Mouse (Mus musculus) midbrain, embryonic 13.5 days (tissue): ENCODE data around the gene Coro7. TPM values are rescaled to one million over a fixed set of nuclear protein-coding genes. Genes with fewer than 3 reads are reported as not detected.

Experiments used
- ATAC-seq: fragments of 200-750 bp; cut with Nextera tagmentation; 2 replicates; pipeline ENCODE4 v1.8.0; 2017; ENCODE audit warnings: mild to moderate bottlenecking, moderate TSS enrichment, moderate library complexity
- H3K27ac ChIP-seq: fragments of 300-500 bp; sonication (generic); 2 replicates; pipeline ENCODE4 v1.5.1; 2015; ENCODE audit warnings: inconsistent platforms, mild to moderate bottlenecking, moderate library complexity
- H3K27me3 ChIP-seq: fragments of 300-500 bp; sonication (generic); 2 replicates; pipeline ENCODE4 v1.6.1; 2015; ENCODE audit warnings: mild to moderate bottlenecking, inconsistent platforms
- H3K36me3 ChIP-seq: fragments of 300-500 bp; sonication (generic); 2 replicates; pipeline ENCODE4 v1.6.1; 2015; ENCODE audit warnings: mild to moderate bottlenecking, inconsistent platforms
- H3K4me1 ChIP-seq: fragments of 300-500 bp; sonication (generic); replicated peaks from 2 replicates; pipeline ENCODE4 v1.6.1; 2015; ENCODE audit warnings: inconsistent platforms
- H3K4me2 ChIP-seq: fragments of 300-500 bp; sonication (generic); replicated peaks from 2 replicates; pipeline ENCODE4 v1.6.1; 2015; ENCODE audit warnings: moderate library complexity, mild to moderate bottlenecking, inconsistent platforms
- H3K4me3 ChIP-seq: fragments of 300-500 bp; sonication (generic); replicated peaks from 2 replicates; pipeline ENCODE4 v1.5.1; 2015; ENCODE audit warnings: mild to moderate bottlenecking, inconsistent platforms
- H3K9ac ChIP-seq: fragments of 300-500 bp; sonication (generic); replicated peaks from 2 replicates; pipeline ENCODE4 v1.6.1; 2015; ENCODE audit warnings: mild to moderate bottlenecking, inconsistent platforms
- H3K9me3 ChIP-seq: fragments of 300-500 bp; sonication (generic); 2 replicates; pipeline ENCODE4 v1.6.1; 2016; ENCODE audit warnings: mild to moderate bottlenecking, inconsistent platforms
- WGBS: fragments of 180-500 bp; shearing (Covaris S2); methylation state at CpG from one replicate; pipeline ENCODE4 v1.1.7; 2015; 5-methylcytosine and 5-hydroxymethylcytosine counted together
- polyA plus RNA-seq: library from polyadenylated mRNA; unstranded; fragments of >200 nt; fragmentation: Nextera tagmentation; extraction: Ambion mirVana; gene quantifications from 2 replicates; pipeline ENCODE4 v1.2.1, GENCODE M21; 2015

Gene Coro7
- polyA plus RNA-seq, 1 experiment from 2014 or later = 26.5 TPM

DNA sequence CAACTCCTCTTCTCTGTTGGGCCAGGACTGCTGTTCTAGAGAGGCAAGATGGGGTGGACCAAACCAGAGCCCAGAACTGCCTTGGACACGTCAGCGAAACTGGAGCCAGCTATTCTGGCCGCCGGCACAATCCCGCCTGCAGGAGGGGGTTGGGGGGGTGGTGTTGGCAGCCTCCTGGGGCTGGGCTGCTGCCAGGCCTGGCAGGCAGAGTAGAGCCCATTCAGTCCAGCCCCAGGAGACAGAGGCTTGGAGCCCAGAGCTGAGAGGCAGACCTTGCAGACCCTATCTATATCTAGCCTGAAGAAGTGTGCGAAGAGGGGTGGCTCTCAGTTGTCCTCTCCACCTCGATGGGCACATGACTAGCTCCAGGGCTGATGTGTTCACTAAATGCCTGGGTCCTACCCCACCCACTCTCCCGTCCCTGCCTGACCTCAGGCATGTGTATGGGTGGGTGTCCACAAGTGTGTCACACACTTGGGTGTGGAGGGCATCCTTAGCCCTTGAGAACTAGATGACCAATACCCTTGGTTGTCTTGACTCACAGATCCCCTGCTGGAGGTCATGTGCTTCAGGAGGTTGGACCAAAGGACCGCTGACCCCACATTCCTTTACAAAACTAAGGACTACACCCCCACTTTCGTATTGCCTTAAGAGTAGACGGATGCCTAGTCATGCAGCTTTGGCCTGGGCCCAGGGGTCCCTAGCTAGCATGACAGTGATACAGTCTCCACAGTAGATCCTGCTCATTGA lies 35.7 kb downstream of the Coro7 start:
- Histone ChIP-seq H3K9ac (no peak overlapping the region), H3K36me3 (peaks cover 11% of the 10 kb centered on the region; the same call in 1 of the 2 replicates), H3K4me1 (peaks cover 50% of the 10 kb centered on the region), H3K27me3 (peaks cover 3% of the 10 kb centered on the region; the same call in 1 of the 2 replicates), H3K4me3 (no peak overlapping the region), H3K9me3 (no peaks in the 10 kb centered on the region), H3K27ac (no peak overlapping the region), H3K4me2 (no peak overlapping the region)
- WGBS = 74% methylated on average over 11 of the region's 11 CpGs
- ATAC-seq = peak; percentile 37

- Histone ChIP-seq H3K27ac (no peak overlapping the region), H3K4me3 (no peak overlapping the region), H3K4me2 (peak overlapping the region; percentile 16; the same call in 1 of the 2 replicates), H3K9ac (no peak overlapping the region), H3K4me1 (peaks cover 50% of the 10 kb centered on the region), H3K9me3 (no peaks in the 10 kb centered on the region), H3K27me3 (peaks cover 3% of the 10 kb centered on the region; the same call in 1 of the 2 replicates), H3K36me3 (peaks cover 5% of the 10 kb centered on the region; the same call in 1 of the 2 replicates)
- ATAC-seq = no peak
- WGBS = 94% methylated on average over 6 of the region's 6 CpGs
Measured at GRCm38 (mm10) chr16:4642937-4643336, 36.6 kb downstream of the Coro7 start.

DNA sequence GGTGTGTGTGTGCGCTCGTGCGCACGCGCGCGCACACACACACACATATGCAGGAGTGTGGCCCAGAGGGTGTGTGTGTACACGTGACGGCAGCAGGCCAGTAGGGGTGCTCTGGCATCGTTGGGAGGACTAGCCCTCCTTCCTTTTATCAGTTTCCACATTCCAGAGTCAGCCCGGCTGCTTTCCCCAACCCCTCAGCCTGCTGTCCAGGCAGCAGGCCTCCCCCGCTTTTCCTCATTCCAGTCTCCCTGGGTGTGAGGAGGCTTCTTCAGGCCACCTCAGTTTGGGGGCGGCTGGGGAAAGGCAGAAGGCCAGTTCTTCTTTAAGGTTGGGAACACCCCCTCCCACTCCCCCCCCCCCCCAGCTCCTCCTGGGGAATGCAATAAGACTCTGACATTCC lies 37.4 kb downstream of the Coro7 start:
- no peak overlapping the region for H3K27ac ChIP-seq
- no peak overlapping the region for H3K9ac ChIP-seq
- 33% methylated on average over 13 of the region's 13 CpGs for WGBS
- peaks cover 5% of the 10 kb centered on the region; the same call in 1 of the 2 replicates for H3K36me3 ChIP-seq
- H3K9me3 ChIP-seq = no peaks in the 10 kb centered on the region
- H3K4me3 ChIP-seq = no peak overlapping the region
- H3K27me3 ChIP-seq = peaks cover 3% of the 10 kb centered on the region; the same call in 1 of the 2 replicates
- H3K4me1 ChIP-seq = peaks cover 50% of the 10 kb centered on the region
- H3K4me2 ChIP-seq = peak overlapping the region; percentile 16; the same call in 1 of the 2 replicates
- ATAC-seq = no peak

GRCm38 (mm10) chr16:4641119-4641838 lies 38.3 kb downstream of the Coro7 start:
- 63% methylated on average over 3 of the region's 3 CpGs for WGBS
- peaks cover 5% of the 10 kb centered on the region; the same call in 1 of the 2 replicates for H3K36me3 ChIP-seq
- 0 out of 2 replicates have a peak overlapping the region, but pooled peaks have one; percentile 19 for H3K27ac ChIP-seq
- H3K9me3 ChIP-seq = no peaks in the 10 kb centered on the region
- H3K9ac ChIP-seq = no peak overlapping the region
- peak overlapping the region; percentile 75 for H3K4me2 ChIP-seq
- peaks cover 3% of the 10 kb centered on the region; the same call in 1 of the 2 replicates for H3K27me3 ChIP-seq
- H3K4me1 ChIP-seq = peaks cover 50% of the 10 kb centered on the region
- peak overlapping the region; percentile 48; the same call in 1 of the 2 replicates for H3K4me3 ChIP-seq
- no peak for ATAC-seq

GRCm38 (mm10) chr16:4640267-4641005 lies 39.1 kb downstream of the Coro7 start:
- ATAC-seq = no peak; the same call in 1 of the 2 replicates
- peaks cover 50% of the 10 kb centered on the region for H3K4me1 ChIP-seq

DNA sequence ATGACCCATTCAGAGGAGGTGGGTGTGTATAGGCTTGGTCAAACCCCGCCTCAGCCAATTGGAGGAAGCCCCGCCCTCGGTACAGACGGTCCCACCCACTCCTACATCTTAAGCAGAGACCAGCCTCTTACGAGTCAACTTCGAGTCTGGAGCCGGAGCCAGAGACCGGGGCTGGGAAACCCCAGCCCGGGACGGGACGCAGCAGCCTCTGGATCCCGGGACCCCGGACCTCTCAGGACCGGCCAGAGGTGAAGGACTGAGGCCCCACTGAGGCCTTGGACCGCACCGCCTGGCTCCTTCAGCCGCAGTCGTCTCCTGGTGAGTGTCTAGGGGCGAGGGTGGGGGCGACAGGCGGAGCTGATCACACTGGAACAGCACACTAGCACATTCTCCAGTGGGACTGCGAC lies 39.7 kb downstream of the Coro7 start, which contains the start of the genes Vasn and Dnaja3:
Vasn (plus strand) TSS at position 111 of the 407 bp plus-strand sequence.
Dnaja3 (plus strand) TSS at position 159 of the 407 bp plus-strand sequence.
- Histone ChIP-seq H3K9me3 (no peaks in the 10 kb centered on the region), H3K4me2 (peak within 1 kb of the TSS; percentile 75), H3K9ac (peak within 1 kb of the TSS; percentile 61), H3K4me1 (peaks cover 50% of the 10 kb centered on the region), H3K27me3 (peaks cover 3% of the 10 kb centered on the region; the same call in 1 of the 2 replicates), H3K27ac (peak within 1 kb of the TSS; percentile 20; the same call in 1 of the 2 replicates), H3K36me3 (peaks cover 5% of the 10 kb centered on the region; the same call in 1 of the 2 replicates), H3K4me3 (peak within 1 kb of the TSS; percentile 48)
- under 1% methylated on average over 21 of the region's 22 CpGs for WGBS
- peak; percentile 94 for ATAC-seq

More at GRCm38 (mm10) chr16:4640267-4641005, 39.1 kb downstream of the Coro7 start:
- 10% methylated on average over 17 of the region's 17 CpGs for WGBS
- peak overlapping the region; percentile 75 for H3K4me2 ChIP-seq
- H3K27ac ChIP-seq = peak overlapping the region; percentile 20; the same call in 1 of the 2 replicates
- H3K27me3 ChIP-seq = peaks cover 3% of the 10 kb centered on the region; the same call in 1 of the 2 replicates
- peaks cover 5% of the 10 kb centered on the region; the same call in 1 of the 2 replicates for H3K36me3 ChIP-seq
- peak overlapping the region; percentile 48 for H3K4me3 ChIP-seq
- H3K9me3 ChIP-seq = no peaks in the 10 kb centered on the region
- H3K9ac ChIP-seq = peak overlapping the region; percentile 61

GRCm38 (mm10) chr16:4638891-4639390 lies 40.6 kb downstream of the Coro7 start:
- Histone ChIP-seq H3K4me3 (no peak overlapping the region), H3K4me2 (no peak overlapping the region), H3K27ac (no peak overlapping the region), H3K9ac (no peak overlapping the region), H3K27me3 (peaks cover 3% of the 10 kb centered on the region; the same call in 1 of the 2 replicates), H3K4me1 (peaks cover 42% of the 10 kb centered on the region), H3K36me3 (peaks cover 5% of the 10 kb centered on the region), H3K9me3 (no peaks in the 10 kb centered on the region)
- no peak for ATAC-seq
- 94% methylated on average over 3 of the region's 3 CpGs for WGBS

DNA sequence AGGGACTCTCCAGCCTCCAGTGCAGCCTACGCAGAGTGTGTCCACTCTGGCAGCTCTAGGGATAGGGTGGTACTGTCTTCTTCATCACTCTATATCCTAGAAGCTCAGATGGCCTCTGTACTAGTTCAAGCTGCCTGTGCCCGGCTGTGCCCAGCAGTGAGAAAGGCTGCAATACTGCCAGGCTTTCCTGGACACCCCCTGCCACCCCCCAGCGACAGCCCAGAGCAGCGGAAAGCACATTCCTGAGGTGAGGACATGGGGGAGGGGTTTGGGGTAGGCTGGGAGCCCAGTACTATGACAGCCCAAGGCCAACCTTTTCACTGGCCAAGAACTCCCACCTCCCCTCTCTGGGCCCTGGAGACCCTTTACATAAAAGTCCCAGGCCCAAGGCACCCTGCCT lies 43.8 kb downstream of the Coro7 start:
- no peak overlapping the region for H3K4me2 ChIP-seq
- H3K9me3 ChIP-seq = no peaks in the 10 kb centered on the region
- no peak overlapping the region for H3K4me3 ChIP-seq
- peaks cover 24% of the 10 kb centered on the region for H3K36me3 ChIP-seq
- H3K9ac ChIP-seq = no peak overlapping the region
- ATAC-seq = no peak
- peaks cover 14% of the 10 kb centered on the region for H3K4me1 ChIP-seq
- H3K27ac ChIP-seq = no peak overlapping the region
- H3K27me3 ChIP-seq = no peaks in the 10 kb centered on the region
- 79% methylated on average over 4 of the region's 4 CpGs for WGBS

- H3K9ac ChIP-seq = no peak overlapping the region
- H3K36me3 ChIP-seq = peaks cover 24% of the 10 kb centered on the region
- no peak overlapping the region for H3K4me3 ChIP-seq
- WGBS = 82% methylated on average over 9 of the region's 9 CpGs
- H3K4me2 ChIP-seq = no peak overlapping the region
- ATAC-seq = no peak
- peaks cover 4% of the 10 kb centered on the region for H3K4me1 ChIP-seq
- no peak overlapping the region for H3K27ac ChIP-seq
- no peaks in the 10 kb centered on the region for H3K9me3 ChIP-seq
- H3K27me3 ChIP-seq = no peaks in the 10 kb centered on the region
Measured at GRCm38 (mm10) chr16:4634681-4635080, 44.9 kb downstream of the Coro7 start.

DNA sequence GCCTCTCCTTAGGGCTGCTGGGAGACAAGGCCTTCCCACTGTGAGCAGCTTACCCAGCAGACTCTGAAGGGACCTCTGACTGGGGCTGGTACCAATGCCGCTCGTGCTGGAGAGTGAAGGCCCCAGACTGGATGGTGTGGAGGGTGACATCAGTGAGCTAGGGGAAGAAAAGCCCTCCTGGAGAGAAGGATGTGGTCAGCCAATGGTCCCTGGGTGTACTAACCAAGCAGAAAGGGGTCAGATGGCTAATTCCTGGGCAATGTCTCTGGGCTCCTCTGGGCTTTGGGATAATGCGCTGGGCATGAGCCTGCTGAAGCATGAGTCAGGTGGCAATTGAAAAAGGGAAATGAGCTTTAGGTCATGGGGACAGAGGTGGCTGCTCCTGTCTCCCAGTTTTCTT lies 45.9 kb downstream of the Coro7 start:
- 94% methylated on average over 3 of the region's 3 CpGs for WGBS
- Histone ChIP-seq H3K36me3 (peaks cover 30% of the 10 kb centered on the region), H3K4me3 (no peak overlapping the region), H3K27me3 (no peaks in the 10 kb centered on the region), H3K4me1 (no peaks in the 10 kb centered on the region), H3K9ac (no peak overlapping the region), H3K4me2 (no peak overlapping the region), H3K27ac (no peak overlapping the region), H3K9me3 (no peaks in the 10 kb centered on the region)
- no peak for ATAC-seq

DNA sequence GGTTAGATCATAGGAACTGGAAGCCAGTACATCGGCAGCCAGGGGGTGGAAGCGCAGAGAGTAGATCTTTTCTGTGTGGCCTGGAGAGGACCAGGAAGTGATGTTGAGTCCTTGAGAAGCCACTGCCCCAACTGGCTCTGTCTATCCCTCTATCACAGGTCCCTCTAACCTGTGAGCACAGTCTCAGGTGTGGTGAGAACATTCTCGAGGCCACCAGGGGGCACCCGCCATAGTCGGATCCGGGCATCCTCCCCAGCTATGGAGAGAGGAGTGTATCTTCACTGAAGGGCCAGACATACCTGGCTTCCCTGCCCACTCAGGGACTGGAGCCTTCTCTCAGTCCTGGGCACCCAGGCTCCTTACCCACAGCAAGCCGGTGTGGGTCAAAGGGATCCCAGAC lies 47.5 kb downstream of the Coro7 start:
- no peak overlapping the region for H3K4me2 ChIP-seq
- H3K36me3 ChIP-seq = peaks cover 45% of the 10 kb centered on the region
- H3K9ac ChIP-seq = no peak overlapping the region
- 48% methylated on average over 7 of the region's 7 CpGs for WGBS
- H3K27ac ChIP-seq = no peak overlapping the region
- no peaks in the 10 kb centered on the region for H3K9me3 ChIP-seq
- no peaks in the 10 kb centered on the region for H3K4me1 ChIP-seq
- peak; percentile 35; the same call in 1 of the 2 replicates for ATAC-seq
- H3K4me3 ChIP-seq = no peak overlapping the region
- H3K27me3 ChIP-seq = no peaks in the 10 kb centered on the region
